Mouse (Mus musculus): ENCODE results near the gene Tyw3.
"Not testable (repeated sequence)": the region's sequence is repeated elsewhere in the genome, so short reads cannot be mapped to it uniquely, and the experiment has no call there.

Tyw3 gene

GRCm38 (mm10) chr3:154596934-154597554 is at the start of gene Tyw3:
TSS of gene Tyw3 (minus strand) at chr3:154597104.
- DNase-seq (ENCODE audit: low read depth, low spot score), result peak; percentile 96

- DNase-seq (ENCODE audit: low read depth, low spot score), result no peak
Observed at GRCm38 (mm10) chr3:154633091-154633490, 36.2 kb upstream of the Tyw3 start.

DNA sequence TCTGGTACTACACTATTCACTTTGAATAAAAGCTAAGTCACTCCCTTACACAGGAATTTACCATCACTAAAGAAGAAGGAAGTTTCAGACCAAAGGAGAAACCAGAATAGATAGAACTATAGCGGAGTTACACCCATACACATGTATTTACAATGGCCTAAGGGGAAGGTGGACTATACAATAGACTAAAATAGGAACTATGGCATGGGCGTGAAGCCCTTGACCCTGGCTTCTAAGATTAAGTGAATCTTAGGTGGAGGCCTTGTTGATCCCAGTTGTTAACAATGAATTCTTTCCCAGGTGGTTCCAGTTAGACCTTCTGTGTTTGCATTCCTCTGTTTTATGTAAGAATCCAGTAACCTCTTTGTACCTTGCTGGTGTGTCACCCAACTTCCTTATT is 34.4 kb upstream of the Tyw3 start:
- not testable (repeated sequence) for DNase-seq (ENCODE audit: low read depth, low spot score)

DNA sequence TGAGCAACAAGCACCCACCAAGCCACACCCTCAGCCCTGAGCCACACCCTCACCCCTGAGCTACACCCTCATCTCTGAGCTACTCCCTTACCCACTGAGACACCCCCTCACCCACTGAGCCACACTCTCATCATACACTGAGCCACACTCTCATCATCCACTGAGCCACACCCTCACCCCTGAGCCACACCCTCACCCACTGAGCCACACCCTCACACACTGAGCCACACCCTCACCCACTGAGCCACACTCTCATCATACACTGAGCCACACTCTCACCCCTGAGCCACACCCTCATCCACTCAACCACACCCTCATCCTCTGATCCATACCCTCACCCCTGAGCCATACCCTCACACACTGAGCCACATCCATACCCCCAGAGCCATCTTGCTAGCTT is 31.4 kb upstream of the Tyw3 start:
- DNase-seq (ENCODE audit: low read depth, low spot score), result no peak

GRCm38 (mm10) chr3:154616106-154616505 is 19.2 kb upstream of the Tyw3 start:
- no peak for DNase-seq (ENCODE audit: low read depth, low spot score)

DNA sequence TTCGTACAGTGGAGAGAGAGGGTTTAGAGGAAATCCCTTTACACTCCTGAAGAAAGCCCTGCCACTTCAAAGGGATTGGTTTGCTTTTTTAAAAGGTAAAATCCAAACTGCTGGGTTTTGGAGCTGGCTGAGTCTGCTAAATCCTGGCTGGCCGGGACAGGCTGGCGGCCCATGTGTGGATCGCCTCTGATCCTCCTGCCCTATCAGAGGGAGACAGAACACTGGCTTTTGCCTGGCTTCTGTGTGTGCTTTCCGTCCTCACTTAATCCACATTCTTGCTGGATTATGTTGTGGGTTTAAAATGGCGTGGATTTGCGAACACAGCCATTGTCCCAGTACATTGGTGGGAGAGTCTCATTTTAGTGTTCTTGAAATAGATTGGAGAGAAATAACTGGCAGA is 18.4 kb upstream of the Tyw3 start:
- DNase-seq (ENCODE audit: low read depth, low spot score), result no peak

- DNase-seq (ENCODE audit: low read depth, low spot score), result no peak
Observed at GRCm38 (mm10) chr3:154614771-154615170, 17.9 kb upstream of the Tyw3 start.

DNA sequence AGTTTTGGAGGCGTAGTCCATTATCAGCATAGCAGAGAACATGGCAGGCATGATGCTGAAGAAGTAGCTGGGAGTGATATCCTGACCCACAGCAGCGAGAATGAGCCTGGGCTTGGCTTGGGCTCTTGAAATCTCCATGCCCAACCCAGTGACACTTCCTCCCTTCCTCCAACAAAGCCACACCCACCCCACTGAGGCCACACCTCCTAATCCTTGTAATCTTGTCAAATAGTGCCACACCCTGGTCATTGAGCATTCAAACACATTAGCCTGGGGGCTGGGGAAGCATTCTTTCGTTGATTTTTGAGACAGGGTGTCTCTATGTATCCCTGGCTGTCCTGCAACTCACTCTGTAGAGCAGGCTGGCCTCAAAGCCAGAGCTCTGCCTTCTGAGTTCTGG is 15.0 kb upstream of the Tyw3 start:
- no peak for DNase-seq (ENCODE audit: low read depth, low spot score)

DNA sequence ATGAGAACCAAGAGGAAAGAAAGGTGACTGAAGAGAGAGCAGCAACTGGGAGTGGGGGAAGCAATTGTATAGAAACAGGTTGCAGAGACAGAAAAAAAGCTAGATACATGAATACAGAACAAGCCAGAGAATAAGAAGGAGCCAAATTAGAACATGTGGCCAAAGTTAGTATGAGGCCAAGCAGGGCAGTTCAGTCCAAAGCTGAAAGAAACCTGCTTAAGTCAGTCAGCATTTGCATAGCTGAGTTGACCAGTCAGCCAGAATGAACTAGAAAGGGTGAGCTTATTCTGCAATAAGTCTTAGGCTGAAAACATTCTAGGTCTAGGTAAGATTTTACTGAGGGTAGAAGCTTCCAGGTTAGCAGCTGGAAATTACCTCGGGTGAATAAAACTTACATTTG is 11.0 kb upstream of the Tyw3 start:
- no peak for DNase-seq (ENCODE audit: low read depth, low spot score)

DNA sequence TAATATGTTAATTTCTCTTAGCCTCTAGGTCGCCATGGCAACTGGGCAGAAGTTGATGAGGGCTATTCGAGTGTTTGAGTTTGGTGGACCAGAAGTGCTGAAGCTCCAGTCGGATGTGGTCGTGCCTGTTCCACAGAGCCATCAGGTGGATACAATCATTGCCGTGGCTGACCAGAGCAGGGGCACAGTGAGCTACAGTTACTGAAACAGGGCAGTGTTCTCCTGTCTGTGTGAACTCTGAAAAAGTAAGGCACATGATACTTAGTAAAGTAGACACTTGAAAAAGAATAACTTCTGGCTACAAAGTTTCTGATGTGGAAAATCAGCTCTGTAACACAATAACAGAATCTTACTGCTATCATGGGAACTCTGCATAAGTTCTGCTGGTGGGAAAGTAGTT is 8.0 kb upstream of the Tyw3 start:
- no peak for DNase-seq (ENCODE audit: low read depth, low spot score)

DNA sequence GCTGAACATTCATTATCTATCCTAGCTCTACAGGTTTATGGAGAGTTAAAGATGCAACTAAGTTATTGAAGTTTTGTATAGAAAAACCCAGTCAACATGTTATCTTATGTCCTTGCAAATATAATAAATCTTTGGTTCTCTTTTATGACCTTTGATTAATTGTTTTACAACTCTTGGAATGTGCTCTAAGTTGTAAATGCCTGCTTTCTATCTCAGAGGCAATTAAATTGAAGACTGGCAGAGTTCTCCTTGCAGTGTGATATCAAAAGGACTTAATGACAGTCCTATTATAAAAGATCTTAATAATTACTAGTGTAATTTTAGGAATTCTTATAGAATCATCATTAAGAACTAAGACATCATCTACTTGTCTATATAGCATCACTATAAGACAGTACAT is 5.2 kb upstream of the Tyw3 start:
- no peak for DNase-seq (ENCODE audit: low read depth, low spot score)

DNA sequence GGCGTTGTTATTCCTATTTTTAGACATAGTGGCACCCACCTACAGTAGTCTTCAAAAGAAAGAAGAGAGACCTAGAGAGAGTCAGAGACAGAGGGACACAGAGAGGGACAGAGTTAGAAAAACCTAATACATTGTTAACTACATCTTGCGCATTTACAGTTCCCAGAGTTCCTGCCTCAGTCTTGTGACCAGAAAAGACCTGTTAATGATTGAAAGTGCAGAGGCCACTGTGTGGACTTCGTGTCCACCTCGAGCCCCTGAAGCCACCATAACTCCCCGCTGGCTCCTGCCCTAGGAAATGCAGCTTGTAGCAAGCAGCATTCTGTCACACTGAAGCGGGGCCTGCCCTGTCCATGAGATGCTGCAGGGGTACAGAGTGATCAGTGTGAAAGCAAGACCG is 657 bp upstream of the Tyw3 start:
- DNase-seq (ENCODE audit: low read depth, low spot score), result no peak

- DNase-seq (ENCODE audit: low read depth, low spot score), result peak; percentile 75
Observed at GRCm38 (mm10) chr3:154596488-154596933, 393 bp downstream of the Tyw3 start, which contains the start of gene Cryz. TSS of gene Cryz (plus strand) at chr3:154596711.

DNA sequence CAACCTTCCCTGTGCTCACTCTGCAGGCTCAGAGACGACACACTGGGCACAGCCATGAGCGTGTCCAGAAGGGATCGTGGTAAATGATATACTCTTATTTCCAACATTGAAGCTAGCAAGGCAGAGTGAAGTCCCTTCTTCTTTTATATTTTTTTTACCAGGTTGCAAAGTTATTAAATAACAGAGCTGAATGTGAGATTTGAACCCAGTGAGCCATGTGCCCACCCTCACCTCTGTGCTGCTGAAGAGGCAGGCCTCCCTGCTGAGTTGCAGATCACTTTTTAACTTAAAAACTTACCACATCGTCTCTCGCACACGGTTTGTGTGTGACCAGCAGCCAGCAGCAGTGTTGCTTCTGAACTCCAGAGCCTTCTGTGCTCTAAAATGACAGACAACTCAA is 2.7 kb downstream of the Tyw3 start:
- no peak for DNase-seq (ENCODE audit: low read depth, low spot score)

- no peak for DNase-seq (ENCODE audit: low read depth, low spot score)
Observed at GRCm38 (mm10) chr3:154593596-154593995, 3.3 kb downstream of the Tyw3 start.

GRCm38 (mm10) chr3:154591621-154592020 is 5.3 kb downstream of the Tyw3 start:
- DNase-seq (ENCODE audit: low read depth, low spot score), result no peak

DNA sequence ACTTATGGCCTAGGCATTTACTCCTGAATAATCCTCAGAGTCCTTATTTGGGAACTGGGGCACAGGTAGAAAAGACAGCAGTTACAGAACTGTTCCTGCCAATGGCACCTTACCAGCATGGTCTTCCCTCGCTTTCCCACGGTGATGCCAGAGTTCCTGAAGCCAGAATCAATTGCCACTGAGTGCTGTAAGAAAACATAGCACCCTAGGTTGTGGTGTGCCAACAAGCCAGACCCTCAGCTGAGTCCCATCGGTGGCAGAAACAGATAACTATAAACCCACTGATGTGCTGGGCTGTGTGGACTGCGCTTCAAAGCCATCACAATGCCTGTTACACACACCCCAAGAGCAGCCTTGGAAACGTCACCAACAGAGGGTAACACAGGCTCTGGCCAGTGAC is 5.9 kb downstream of the Tyw3 start:
- no peak for DNase-seq (ENCODE audit: low read depth, low spot score)

GRCm38 (mm10) chr3:154584351-154584750 is 12.6 kb downstream of the Tyw3 start:
- DNase-seq (ENCODE audit: low read depth, low spot score), result peak; percentile 15

GRCm38 (mm10) chr3:154577895-154578294 is 19.0 kb downstream of the Tyw3 start:
- no peak for DNase-seq (ENCODE audit: low read depth, low spot score)

DNA sequence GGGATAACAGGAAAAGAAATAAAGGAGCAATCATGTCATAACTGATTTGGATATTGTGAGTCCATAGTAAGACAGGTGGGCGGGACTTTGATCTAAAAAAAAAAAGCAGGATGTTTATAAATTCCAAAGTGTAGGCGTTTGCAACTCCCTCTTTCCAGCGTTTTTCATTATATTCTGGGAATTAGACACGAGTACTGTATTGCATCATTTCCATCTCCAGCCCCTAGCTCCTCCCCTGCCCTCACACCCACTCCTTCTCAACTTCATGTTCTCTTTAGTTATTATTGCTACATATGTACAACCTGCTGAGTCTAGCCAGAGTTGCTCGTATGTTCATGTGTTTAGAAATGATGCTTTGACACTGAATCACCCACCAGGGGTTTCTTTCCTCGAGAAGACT is 23.2 kb downstream of the Tyw3 start:
- no peak for DNase-seq (ENCODE audit: low read depth, low spot score)

GRCm38 (mm10) chr3:154572341-154572972 is 24.4 kb downstream of the Tyw3 start:
- DNase-seq (ENCODE audit: low read depth, low spot score), result peak; percentile 42

DNA sequence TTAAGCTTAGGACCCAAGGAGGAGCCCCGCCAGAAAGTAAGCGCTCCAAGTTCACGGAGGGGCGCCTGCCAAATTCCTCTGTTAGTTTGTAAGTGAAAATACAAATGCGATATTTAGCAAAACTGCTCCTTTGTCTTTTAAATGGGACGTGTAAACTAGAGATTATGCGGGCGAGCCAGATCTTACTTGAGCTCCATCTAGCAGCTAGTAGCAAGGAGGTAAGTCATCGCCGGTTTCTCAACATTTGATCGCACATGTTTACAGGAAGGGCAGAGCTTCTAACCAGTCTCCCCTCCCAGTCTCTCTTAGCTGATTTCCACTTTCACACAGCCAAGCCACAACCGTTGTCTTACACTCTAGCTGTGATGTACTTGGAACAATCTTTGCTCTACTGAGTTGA is 26.1 kb downstream of the Tyw3 start:
- DNase-seq (ENCODE audit: low read depth, low spot score), result no peak

- DNase-seq (ENCODE audit: low read depth, low spot score), result no peak
Observed at GRCm38 (mm10) chr3:154570029-154570575, 26.8 kb downstream of the Tyw3 start.

All from telencephalon, adult 2 months (tissue).